Mouse (Mus musculus) midbrain, embryonic 14.5 days (tissue): ENCODE measurements around the gene Fkbp14. TPM values are rescaled to one million over a fixed set of nuclear protein-coding genes. Genes with fewer than 3 reads are reported as not detected.

Source experiments
- ATAC-seq: fragments of 200-750 bp; cut with Nextera tagmentation; 2 replicates; pipeline ENCODE4 v1.8.0; 2017; ENCODE audit warnings: moderate number of reproducible peaks, moderate library complexity; ENCODE audit not compliant: low FRiP score, low TSS enrichment
- DNase-seq: peaks from one replicate; pipeline ENCODE4 v3.0.0-alpha.2; 2015
- H3K27ac ChIP-seq: fragments of 300-500 bp; sonication (generic); replicated peaks from 2 replicates; pipeline ENCODE4 v1.5.1; 2014; ENCODE audit warnings: mild to moderate bottlenecking, low read depth, low read length, moderate library complexity
- H3K27me3 ChIP-seq: fragments of 300-500 bp; sonication (generic); 2 replicates; pipeline ENCODE4 v1.6.1; 2014; ENCODE audit warnings: low read length, control low read depth, mixed read lengths; ENCODE audit not compliant: control insufficient read depth, insufficient read depth
- H3K36me3 ChIP-seq: fragments of 300-500 bp; sonication (generic); 2 replicates; pipeline ENCODE4 v1.6.1; 2014; ENCODE audit warnings: low read length, control low read depth; ENCODE audit not compliant: control insufficient read depth, insufficient read depth
- H3K4me1 ChIP-seq: fragments of 300-500 bp; sonication (generic); 2 replicates; pipeline ENCODE4 v1.6.1; 2014; ENCODE audit warnings: mild to moderate bottlenecking, antibody characterized with exemption, low read length, control low read depth; ENCODE audit not compliant: control insufficient read depth, insufficient read depth
- H3K4me2 ChIP-seq: fragments of 300-500 bp; sonication (generic); 2 replicates; pipeline ENCODE4 v1.6.1; 2014; ENCODE audit warnings: mild to moderate bottlenecking, low read length, moderate library complexity
- H3K4me3 ChIP-seq: fragments of 300-500 bp; sonication (generic); replicated peaks from 2 replicates; pipeline ENCODE4 v1.5.1; 2014; ENCODE audit warnings: low read depth, low read length
- H3K9ac ChIP-seq: fragments of 300-500 bp; sonication (generic); replicated peaks from 2 replicates; pipeline ENCODE4 v1.6.1; 2014; ENCODE audit warnings: mild to moderate bottlenecking, low read length, moderate library complexity
- H3K9me3 ChIP-seq: fragments of 300-500 bp; sonication (generic); 2 replicates; pipeline ENCODE4 v1.6.1; 2016; ENCODE audit warnings: low read length, control low read depth, mixed read lengths; ENCODE audit not compliant: control insufficient read depth
- WGBS: fragments of 180-500 bp; shearing (Covaris S2); extraction: QIAGEN DNeasy Blood & Tissue Kit; methylation state at CpG from one replicate; pipeline ENCODE4 v1.1.7; 2014; 5-methylcytosine and 5-hydroxymethylcytosine counted together
- polyA plus RNA-seq: library from polyadenylated mRNA; unstranded; fragments of >200 nt; fragmentation: Nextera tagmentation; extraction: Ambion mirVana; gene quantifications from 2 replicates; pipeline ENCODE4 v1.2.1, GENCODE M21; 2014

Gene Fkbp14
- polyA plus RNA-seq, 1 experiment from 2014 or later, result 8.1 TPM

GRCm38 (mm10) chr6:54617363-54617762 is 20.3 kb upstream of the Fkbp14 start:
- ATAC-seq, result no peak
- no peak for DNase-seq
- H3K4me2 ChIP-seq, result no peak overlapping the region
- H3K27me3 ChIP-seq, result no peaks in the 10 kb centered on the region
- H3K9ac ChIP-seq, result no peak overlapping the region
- 81% methylated on average over 3 of the region's 3 CpGs for WGBS
- H3K9me3 ChIP-seq, result no peaks in the 10 kb centered on the region
- no peak overlapping the region for H3K4me3 ChIP-seq
- H3K4me1 ChIP-seq, result no peaks in the 10 kb centered on the region
- no peak overlapping the region for H3K27ac ChIP-seq
- H3K36me3 ChIP-seq, result peaks cover 34% of the 10 kb centered on the region

- Histone ChIP-seq H3K36me3 (no peaks in the 10 kb centered on the region), H3K27ac (no peak overlapping the region), H3K4me2 (no peak overlapping the region), H3K4me3 (no peak overlapping the region), H3K9ac (no peak overlapping the region), H3K27me3 (no peaks in the 10 kb centered on the region), H3K4me1 (no peaks in the 10 kb centered on the region), H3K9me3 (no peaks in the 10 kb centered on the region)
- 55% methylated on average over 4 of the region's 4 CpGs for WGBS
- ATAC-seq (no peak), DNase-seq (no peak)
Observed at GRCm38 (mm10) chr6:54606241-54606640, 9.1 kb upstream of the Fkbp14 start.

GRCm38 (mm10) chr6:54604001-54604715 is 7.0 kb upstream of the Fkbp14 start:
- H3K27ac ChIP-seq, result no peak overlapping the region
- 100% methylated on average over 1 of the region's 1 CpGs for WGBS
- no peaks in the 10 kb centered on the region for H3K36me3 ChIP-seq
- no peaks in the 10 kb centered on the region for H3K4me1 ChIP-seq
- H3K4me3 ChIP-seq, result no peak overlapping the region
- no peak overlapping the region for H3K4me2 ChIP-seq
- no peaks in the 10 kb centered on the region for H3K9me3 ChIP-seq
- no peak overlapping the region for H3K9ac ChIP-seq
- no peak for DNase-seq
- no peaks in the 10 kb centered on the region for H3K27me3 ChIP-seq
- no peak for ATAC-seq

- H3K27me3 ChIP-seq, result no peaks in the 10 kb centered on the region
- H3K27ac ChIP-seq, result no peak overlapping the region
- no peak for DNase-seq
- no peak overlapping the region for H3K9ac ChIP-seq
- no peak overlapping the region for H3K4me2 ChIP-seq
- WGBS, result 93% methylated on average over 2 of the region's 2 CpGs
- H3K9me3 ChIP-seq, result no peaks in the 10 kb centered on the region
- H3K36me3 ChIP-seq, result no peaks in the 10 kb centered on the region
- ATAC-seq, result no peak
- no peak overlapping the region for H3K4me3 ChIP-seq
- no peaks in the 10 kb centered on the region for H3K4me1 ChIP-seq
Observed at GRCm38 (mm10) chr6:54602891-54603290, 5.8 kb upstream of the Fkbp14 start.

DNA sequence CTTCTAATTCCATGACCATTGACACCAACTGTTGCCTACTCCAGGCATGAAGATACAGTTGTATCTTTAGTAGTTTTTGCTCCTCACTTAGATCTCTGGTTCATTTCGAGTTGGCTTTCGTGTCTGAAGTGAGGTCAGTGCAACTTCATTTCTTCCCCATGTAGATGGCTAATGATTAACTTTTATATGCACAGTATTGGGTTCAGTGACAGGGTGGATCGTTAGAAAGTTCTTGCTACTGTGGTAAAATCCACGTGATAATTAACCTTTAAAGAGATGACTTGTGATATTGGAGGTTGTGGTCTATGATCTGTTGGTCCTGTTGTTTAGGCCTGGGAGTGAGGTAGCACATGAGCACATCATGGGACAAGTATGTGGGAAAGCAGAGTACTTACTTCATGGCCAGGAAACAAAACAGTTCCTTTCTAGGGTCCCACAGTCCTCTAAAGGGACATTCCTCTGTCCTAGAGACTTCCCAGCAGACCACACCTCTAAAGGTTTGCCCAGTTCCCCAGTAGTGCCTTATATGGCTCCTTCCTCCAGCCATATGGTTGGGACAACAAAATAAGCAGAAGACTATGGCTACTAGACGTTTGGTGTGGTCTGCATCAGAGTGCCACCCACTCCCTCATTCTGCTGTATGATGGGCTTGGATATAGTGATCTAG is 3.7 kb upstream of the Fkbp14 start:
- Histone ChIP-seq H3K4me2 (no peak overlapping the region), H3K9ac (no peak overlapping the region), H3K9me3 (no peaks in the 10 kb centered on the region), H3K27me3 (no peaks in the 10 kb centered on the region), H3K27ac (no peak overlapping the region), H3K4me1 (peaks cover 13% of the 10 kb centered on the region), H3K4me3 (no peak overlapping the region), H3K36me3 (no peaks in the 10 kb centered on the region)
- DNase-seq (no peak), ATAC-seq (no peak)
- 89% methylated on average over 5 of the region's 5 CpGs for WGBS

DNA sequence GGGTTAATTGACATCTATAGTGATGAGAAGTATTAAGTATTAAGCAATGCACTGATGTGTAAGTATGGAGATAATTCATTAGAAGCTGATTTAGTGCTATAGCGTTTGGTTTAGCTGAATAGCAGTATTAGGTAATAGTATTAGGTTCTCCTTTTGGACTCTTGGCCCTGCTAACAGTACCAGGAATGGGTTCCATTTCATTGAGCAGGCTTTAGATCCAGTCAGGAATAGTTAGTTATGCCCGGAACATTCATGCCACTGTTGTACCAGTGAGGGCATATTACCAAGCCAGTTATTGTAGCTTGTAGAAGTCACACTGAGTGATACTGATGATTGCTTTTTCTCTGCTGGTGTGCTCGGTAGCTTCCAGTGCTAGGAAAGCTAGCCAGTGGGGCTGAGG is 603 bp upstream of the Fkbp14 start:
- DNase-seq (no peak), ATAC-seq (no peak)
- Histone ChIP-seq H3K4me1 (peaks cover 15% of the 10 kb centered on the region), H3K4me2 (no peak overlapping the region), H3K27me3 (no peaks in the 10 kb centered on the region), H3K9me3 (no peaks in the 10 kb centered on the region), H3K4me3 (no peak overlapping the region), H3K27ac (no peak overlapping the region), H3K36me3 (no peaks in the 10 kb centered on the region), H3K9ac (no peak overlapping the region)
- whole genome bisulfite sequencing, result 88% methylated on average over 3 of the region's 3 CpGs

GRCm38 (mm10) chr6:54595330-54595878 is 1.7 kb downstream of the Fkbp14 start:
- Histone ChIP-seq H3K4me3 (peak overlapping the region; percentile 97), H3K4me1 (peaks cover 20% of the 10 kb centered on the region), H3K9me3 (no peaks in the 10 kb centered on the region), H3K36me3 (no peaks in the 10 kb centered on the region), H3K9ac (peak overlapping the region; percentile 83), H3K4me2 (peak overlapping the region; percentile 77), H3K27ac (peak overlapping the region; percentile 67), H3K27me3 (no peaks in the 10 kb centered on the region)
- WGBS, result under 1% methylated on average over 47 of the region's 48 CpGs
- DNase-seq, result no peak
- peak; percentile 79; the same call in 1 of the 2 replicates for ATAC-seq

DNA sequence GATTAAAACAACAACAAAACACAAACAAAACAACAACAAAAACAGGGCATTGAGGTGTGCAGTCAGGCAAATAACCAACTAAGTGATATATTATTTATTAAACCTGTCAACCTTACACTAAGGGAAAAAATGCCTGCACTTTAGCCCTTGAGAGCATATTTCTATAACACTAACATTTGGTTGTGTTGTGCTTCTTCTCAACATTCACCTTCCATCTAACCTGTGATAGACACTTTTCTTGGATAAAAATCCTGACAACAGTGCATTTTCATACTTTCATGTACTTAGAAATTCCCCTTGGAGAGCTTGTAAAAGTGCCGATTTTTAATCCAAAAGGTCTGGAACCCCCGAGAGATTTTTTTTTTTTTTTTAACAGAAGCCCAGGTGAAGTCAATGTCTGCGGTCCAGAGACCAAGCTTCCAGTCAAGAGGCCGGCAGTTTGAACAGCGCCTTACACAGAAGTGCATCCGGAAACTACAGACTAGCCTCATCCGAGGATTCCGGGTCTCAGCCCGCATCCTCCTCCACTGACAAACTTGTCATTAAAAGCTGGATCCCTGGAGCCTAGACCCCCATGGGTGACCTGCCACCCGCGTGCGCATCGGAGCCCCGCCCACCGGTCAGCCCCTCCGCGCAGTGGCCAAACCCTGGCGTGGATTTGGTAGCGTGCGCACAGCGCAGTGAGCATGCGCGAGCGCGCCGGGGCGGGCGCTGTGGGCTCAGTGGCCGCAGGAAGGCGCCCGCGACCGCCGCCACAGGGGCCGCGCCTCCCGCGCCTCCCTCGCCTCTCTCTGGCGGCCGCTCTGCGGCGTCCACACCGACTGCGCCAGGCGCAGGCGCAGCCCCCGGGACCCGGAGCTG is 2.4 kb downstream of the Fkbp14 start, which contains the start of gene Plekha8:
Plekha8 (plus strand) TSS at position 643 of the 861 bp plus-strand sequence.
- H3K27ac ChIP-seq, result peak within 1 kb of the TSS; percentile 67

More for the DNA sequence above, 2.4 kb downstream of the Fkbp14 start, which contains the start of gene Plekha8:
- H3K9ac ChIP-seq, result peak within 1 kb of the TSS; percentile 83
- H3K27me3 ChIP-seq, result no peaks in the 10 kb centered on the region
- H3K36me3 ChIP-seq, result no peaks in the 10 kb centered on the region
- no peaks in the 10 kb centered on the region for H3K9me3 ChIP-seq
- peak within 1 kb of the TSS; percentile 97 for H3K4me3 ChIP-seq
- peak; percentile 93 for ATAC-seq
- WGBS, result under 1% methylated on average over 49 of the region's 49 CpGs
- peak; percentile 97 for DNase-seq
- peak within 1 kb of the TSS; percentile 77 for H3K4me2 ChIP-seq
- H3K4me1 ChIP-seq, result peaks cover 20% of the 10 kb centered on the region
